Mouse (Mus musculus): Measurements from ENCODE around the gene Mob3c.

Mob3c gene

GRCm38 (mm10) chr4:115827888-115828571 lies at the start of gene Mob3c:
Mob3c (plus strand) TSS chr4:115828092.
- peak; percentile 74 for DNase-seq

GRCm38 (mm10) chr4:115780269-115780668 lies 47.6 kb upstream of the Mob3c start:
- no peak for DNase-seq

- no peak for DNase-seq
Observed at GRCm38 (mm10) chr4:115780918-115781317, 47.0 kb upstream of the Mob3c start, which contains the start of gene Tex38. Tex38 (minus strand) TSS chr4:115781018.

- DNase-seq, result no peak
Observed at GRCm38 (mm10) chr4:115782026-115782805, 45.7 kb upstream of the Mob3c start.

GRCm38 (mm10) chr4:115784769-115785510 lies 43.0 kb upstream of the Mob3c start, which contains the start of gene Atpaf1:
Atpaf1 (plus strand) TSS chr4:115784812.
- DNase-seq, result peak; percentile 86

- no peak for DNase-seq
Observed at GRCm38 (mm10) chr4:115785511-115786034, 42.3 kb upstream of the Mob3c start.

- DNase-seq, result no peak
Observed at GRCm38 (mm10) chr4:115790864-115791263, 37.0 kb upstream of the Mob3c start.

- DNase-seq, result no peak
Observed at GRCm38 (mm10) chr4:115795360-115795759, 32.5 kb upstream of the Mob3c start.

- DNase-seq, result no peak
Observed at GRCm38 (mm10) chr4:115799981-115800380, 27.9 kb upstream of the Mob3c start.

- DNase-seq, result no peak
Observed at GRCm38 (mm10) chr4:115812326-115812725, 15.6 kb upstream of the Mob3c start.

GRCm38 (mm10) chr4:115815606-115816005 lies 12.3 kb upstream of the Mob3c start:
- DNase-seq, result no peak

GRCm38 (mm10) chr4:115820199-115820598 lies 7.7 kb upstream of the Mob3c start:
- DNase-seq, result no peak

- no peak for DNase-seq
Observed at GRCm38 (mm10) chr4:115820944-115821343, 6.9 kb upstream of the Mob3c start.

GRCm38 (mm10) chr4:115821431-115821830 lies 6.5 kb upstream of the Mob3c start:
- DNase-seq, result no peak

- DNase-seq, result no peak
Observed at GRCm38 (mm10) chr4:115821928-115822327, 6.0 kb upstream of the Mob3c start.

- DNase-seq, result no peak
Observed at GRCm38 (mm10) chr4:115824178-115824577, 3.7 kb upstream of the Mob3c start.

GRCm38 (mm10) chr4:115825271-115825670 lies 2.6 kb upstream of the Mob3c start:
- no peak for DNase-seq

GRCm38 (mm10) chr4:115827066-115827465 lies 826 bp upstream of the Mob3c start:
- DNase-seq, result no peak

- peak; percentile 26 for DNase-seq
Observed at GRCm38 (mm10) chr4:115827535-115827887, 381 bp upstream of the Mob3c start.

- DNase-seq, result no peak
Observed at GRCm38 (mm10) chr4:115828572-115828902, 645 bp downstream of the Mob3c start.

GRCm38 (mm10) chr4:115830491-115830890 lies 2.6 kb downstream of the Mob3c start:
- DNase-seq, result no peak

- DNase-seq, result no peak
Observed at GRCm38 (mm10) chr4:115831221-115831620, 3.3 kb downstream of the Mob3c start.

- no peak for DNase-seq
Observed at GRCm38 (mm10) chr4:115832040-115832439, 4.1 kb downstream of the Mob3c start.

All from thymus, postnatal 4 days (tissue).